Mouse (Mus musculus) thymus, adult 2 months (tissue): ENCODE measurements around the gene Rab3il1.

Experiments
- CTCF ChIP-seq: fragments of 200-500 bp; IDR thresholded peaks from 2 replicates; pipeline ENCODE4 v1.5.1; 2012; ENCODE audit warnings: mild to moderate bottlenecking, control low read depth, low read length, moderate library complexity, borderline replicate concordance; ENCODE audit not compliant: control insufficient read depth, poor library complexity, insufficient read depth; ENCODE audit errors: extremely low read depth
- POLR2A ChIP-seq: fragments of 200-500 bp; IDR thresholded peaks from 2 replicates; pipeline ENCODE4 v1.6.1; 2012; ENCODE audit warnings: mild to moderate bottlenecking, low read length, control low read depth, moderate library complexity; ENCODE audit not compliant: control insufficient read depth, poor library complexity, insufficient read depth; ENCODE audit errors: extremely low read depth

GRCm38 (mm10) chr19:9981621-9982020, 19.8 kb upstream of the Rab3il1 start:
- TF ChIP-seq POLR2A (no peak), CTCF (no peak)
